16 mouse cellular contexts compared by ENCODE assay signal in genomic region chr3:20127047-20127595, GRCm38 (mm10). TPM values are rescaled to one million over a fixed set of nuclear protein-coding genes. Genes with fewer than 3 reads are reported as not detected.
A peak's percentile ranks its signal among the peaks of the same experiment; 100 is the strongest.
DNase-seq lines count a peak whose midpoint lies in the region; ATAC-seq and TF ChIP-seq lines count a peak whose summit lies in the region.
"Had no signal": no experiment of that assay in that cellular context is flagged by ENCODE, and none has a peak within 500 bp of the region (broad histone marks: within the 10 kb centered on the region; RNA-seq: fewer than 3 reads in every experiment).

No protein-coding gene starts in this region.

- H3K27me3 ChIP-seq in kidney, postnatal 0 days (ENCODE audit: insufficient read depth, low read length) = no peaks in the 10 kb centered on the region
- H3K27me3 ChIP-seq in kidney, embryonic 15.5 days = no peaks in the 10 kb centered on the region
- H3K27me3 ChIP-seq: embryonic facial prominence, embryonic 13.5 days; forebrain, embryonic 15.5 days; liver, embryonic 15.5 days had no signal

- peak; percentile 48; the same call in 1 of the 2 replicates for TF ChIP-seq CTCF in kidney, postnatal 0 days (IDR thresholded peaks at IDR 0.05; ENCODE audit: low read depth)
- TF ChIP-seq CTCF in cortical plate, adult 2 months (IDR thresholded peaks at IDR 0.05; ENCODE audit: extremely low read depth, insufficient read depth, low read length) = peak; percentile 3; the same call in 1 of the 2 replicates

- WGBS in kidney, postnatal 0 days = 82% methylated on average over 2 of the region's 2 CpGs
- 80% methylated on average over 2 of the region's 2 CpGs for WGBS in kidney, embryonic 15.5 days

- no peaks in the 10 kb centered on the region for H3K9me3 ChIP-seq in kidney, postnatal 0 days (replicated peaks; ENCODE audit: low read length)
- H3K9me3 ChIP-seq in kidney, embryonic 15.5 days (replicated peaks) = no peaks in the 10 kb centered on the region
- H3K9me3 ChIP-seq: embryonic facial prominence, embryonic 13.5 days; forebrain, embryonic 15.5 days; liver, embryonic 15.5 days; midbrain, embryonic 10.5 days had no signal

- H3K36me3 ChIP-seq in kidney, postnatal 0 days (ENCODE audit: insufficient read depth, low read length) = 0 out of 2 replicates have a peak, but pooled peaks cover 4% of the 10 kb centered on the region
- H3K36me3 ChIP-seq in kidney, embryonic 15.5 days = 0 out of 2 replicates have a peak, but pooled peaks cover 6% of the 10 kb centered on the region

- H3K4me1 ChIP-seq in kidney, postnatal 0 days (replicated peaks; ENCODE audit: insufficient read depth, low read length) = no peaks in the 10 kb centered on the region
- H3K4me1 ChIP-seq in kidney, embryonic 15.5 days = no peaks in the 10 kb centered on the region
- H3K4me1 ChIP-seq in cortical plate, adult 2 months (ENCODE audit: control insufficient read depth, insufficient read depth, low read length) = no peaks in the 10 kb centered on the region
- H3K4me1 ChIP-seq: embryonic facial prominence, embryonic 13.5 days; forebrain, embryonic 15.5 days; liver, embryonic 15.5 days; midbrain, embryonic 10.5 days had no signal

- DNase-seq in kidney, postnatal 0 days (ENCODE audit: low spot score) = no peak
- DNase-seq in 3T3-L1 (ENCODE audit: low read depth, low spot score) = peak; percentile 45
- DNase-seq in spleen, postnatal 36 days (ENCODE audit: low spot score in 2 of 2) = no peak
- no peak for DNase-seq in gastrocnemius, postnatal 10 days
- DNase-seq: adrenal gland, postnatal 14 days; cerebellum, adult 8-10 months; heart, adult 18-20 months; kidney, postnatal 14 days had no signal

- ATAC-seq in kidney, postnatal 0 days (replicated peaks; ENCODE audit: low FRiP score, low read depth) = no peak
- no peak for ATAC-seq in kidney, embryonic 15.5 days (replicated peaks; ENCODE audit: low FRiP score)
- ATAC-seq in CD4-positive, CD25-positive, alpha-beta regulatory T cell, adult 4 months = peak; percentile 58
- ATAC-seq: forebrain, embryonic 15.5 days; hindbrain, embryonic 16.5 days had no signal

- H3K4me2 ChIP-seq in kidney, postnatal 0 days (ENCODE audit: low read length) = no peak overlapping the region
- H3K4me2 ChIP-seq in kidney, embryonic 15.5 days = no peak overlapping the region
- H3K4me2 ChIP-seq: embryonic facial prominence, embryonic 13.5 days; forebrain, embryonic 15.5 days; liver, embryonic 15.5 days had no signal

- TF ChIP-seq POLR2A in cortical plate, adult 2 months (IDR thresholded peaks at IDR 0.05; ENCODE audit: extremely low read depth, insufficient read depth, low read length) = no peak

- H3K27ac ChIP-seq in kidney, postnatal 0 days = no peak overlapping the region
- H3K27ac ChIP-seq in kidney, embryonic 15.5 days = no peak overlapping the region
- no peak overlapping the region for H3K27ac ChIP-seq in cortical plate, adult 2 months (ENCODE audit: insufficient read depth, low read length)
- H3K27ac ChIP-seq: embryonic facial prominence, embryonic 13.5 days; forebrain, embryonic 15.5 days; liver, embryonic 15.5 days; midbrain, embryonic 10.5 days had no signal

- no peak overlapping the region for H3K4me3 ChIP-seq in kidney, postnatal 0 days (replicated peaks; ENCODE audit: low read depth, low read length)
- no peak overlapping the region for H3K4me3 ChIP-seq in kidney, embryonic 15.5 days (replicated peaks)
- H3K4me3 ChIP-seq in cortical plate, adult 2 months (ENCODE audit: insufficient read depth, low read length) = no peak overlapping the region
- H3K4me3 ChIP-seq: embryonic facial prominence, embryonic 13.5 days; forebrain, embryonic 15.5 days; liver, embryonic 15.5 days; midbrain, embryonic 10.5 days had no signal

- H3K9ac ChIP-seq in kidney, postnatal 0 days (ENCODE audit: low read depth, low read length) = no peak overlapping the region
- H3K9ac ChIP-seq in kidney, embryonic 15.5 days = no peak overlapping the region
- H3K9ac ChIP-seq: embryonic facial prominence, embryonic 13.5 days; forebrain, embryonic 15.5 days; liver, embryonic 15.5 days had no signal

RNA-seq across cellular contexts. Expression of gene Gyg, which starts 28.0 kb away (rescaled TPM):
- polyA plus RNA-seq in kidney, postnatal 0 days (2015; fragmentation: Nextera tagmentation; extraction: Ambion mirVana) = 48.3 and 50.0 TPM in 2 replicates
- polyA plus RNA-seq in kidney, embryonic 15.5 days (2015; fragmentation: Nextera tagmentation; extraction: Ambion mirVana) = 39.0 and 39.9 TPM in 2 replicates
- 100 to 1,000 TPM; 101 to 102 TPM for polyA plus RNA-seq in CD4-positive, CD25-positive, alpha-beta regulatory T cell, adult 4 months (2017; shearing (Covaris generic))
- polyA plus RNA-seq in cortical plate, adult 2 months (2012; rRNA removed) = 37.0 and 38.3 TPM in 2 replicates
- 100 to 1,000 TPM; 142 to 157 TPM for total RNA-seq in gastrocnemius, postnatal 10 days (2021)
